Mouse (Mus musculus) small intestine, adult 2 months (tissue): Measurements from ENCODE around the gene Mip.

ENCODE experiments used
- CTCF ChIP-seq: fragments of 200-500 bp; IDR thresholded peaks from 2 replicates; pipeline ENCODE4 v1.5.1; 2012; ENCODE audit warnings: low read depth, mild to moderate bottlenecking, control low read depth, inconsistent platforms, low read length, moderate library complexity, mixed read lengths; ENCODE audit not compliant: insufficient replicate concordance, insufficient read length; ENCODE audit errors: extremely low read depth
- POLR2A ChIP-seq: fragments of 200-500 bp; IDR thresholded peaks from 2 replicates; pipeline ENCODE4 v1.6.1; 2012; ENCODE audit warnings: low read depth, mild to moderate bottlenecking, control low read depth, inconsistent platforms, low read length, moderate library complexity

DNA sequence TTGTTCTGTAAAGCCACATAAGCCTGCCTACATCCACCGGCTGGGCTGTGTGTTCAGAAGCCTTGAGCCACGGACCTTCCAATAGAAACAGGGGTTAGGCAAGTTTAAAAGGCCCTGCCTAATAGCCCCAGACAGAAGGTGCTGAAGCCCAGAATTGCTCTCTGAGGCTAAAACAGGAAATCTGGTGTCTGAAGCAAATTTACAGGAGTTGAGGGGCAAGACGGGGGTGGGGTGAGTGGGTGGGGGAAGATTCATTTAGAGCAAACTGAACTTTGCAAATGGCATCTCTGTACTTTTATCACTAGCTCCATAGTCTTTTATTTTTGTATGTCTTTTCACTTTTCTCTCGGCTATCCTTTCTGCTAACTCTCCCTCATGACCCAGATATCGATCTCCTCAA is 5.5 kb downstream of the Mip start:
- no peak for TF ChIP-seq POLR2A
- TF ChIP-seq CTCF = no peak
